Mouse (Mus musculus) MEL (cell line): ENCODE results near the gene Nfia. TPM values are rescaled to one million over a fixed set of nuclear protein-coding genes. Genes with fewer than 3 reads are reported as not detected.

Experiments
- DNase-seq: peaks from one replicate; pipeline ENCODE4 v3.0.0; 2011; ENCODE audit warnings: low read depth, low spot score
- H3K27ac ChIP-seq: 2 replicates; pipeline ENCODE4 v1.5.1; 2012; ENCODE audit warnings: low read depth, mild to moderate bottlenecking, control low read depth, low read length, moderate library complexity; ENCODE audit not compliant: control insufficient read depth
- H3K27me3 ChIP-seq, 2 experiments: fragments of 150-350 bp in 1 of 2; sonication (generic) in 1 of 2; 2 replicates each; pipeline ENCODE4 v1.6.1; 2012; ENCODE audit warnings: low read length in 2 of 2, mild to moderate bottlenecking in 2 of 2, improper control_type of control experiment in 1 of 2, moderate library complexity in 1 of 2; ENCODE audit not compliant: insufficient read depth in 2 of 2, control insufficient read depth in 1 of 2
- H3K36me3 ChIP-seq, 2 experiments: 2 replicates each; pipeline ENCODE4 v1.6.1; 2012 to 2014; ENCODE audit warnings: low read length in 2 of 2, improper control_type of control experiment in 1 of 2, inconsistent platforms in 1 of 2, mild to moderate bottlenecking in 1 of 2; ENCODE audit not compliant: insufficient read depth in 2 of 2, control insufficient read depth in 1 of 2
- H3K4me1 ChIP-seq, 2 experiments: fragments of 150-350 bp in 1 of 2; sonication (generic) in 1 of 2; 2 replicates each; pipeline ENCODE4 v1.6.1; 2012; ENCODE audit warnings: low read length in 2 of 2, improper control_type of control experiment in 1 of 2, mild to moderate bottlenecking in 1 of 2; ENCODE audit not compliant: insufficient read depth in 2 of 2, control insufficient read depth in 1 of 2
- H3K4me3 ChIP-seq, 2 experiments: fragments of 150-350 bp in 1 of 2; sonication (generic) in 1 of 2; 2 replicates each; pipeline ENCODE4 v1.5.1; 2012; ENCODE audit warnings: low read depth in 2 of 2, low read length in 2 of 2, mild to moderate bottlenecking in 2 of 2, moderate library complexity in 2 of 2, control low read depth in 1 of 2, improper control_type of control experiment in 1 of 2; ENCODE audit not compliant: control insufficient read depth in 1 of 2, insufficient read depth in 1 of 2
- H3K79me2 ChIP-seq: 2 replicates; pipeline ENCODE4 v1.6.1; 2012; ENCODE audit warnings: mild to moderate bottlenecking, low read length, moderate library complexity; ENCODE audit not compliant: control insufficient read depth, poor library complexity, insufficient read depth
- H3K9ac ChIP-seq: 2 replicates; pipeline ENCODE4 v1.6.1; 2012; ENCODE audit warnings: low read depth, mild to moderate bottlenecking, control low read depth, low read length, moderate library complexity; ENCODE audit not compliant: control insufficient read depth, poor library complexity, severe bottlenecking
- H3K9me3 ChIP-seq: fragments of 150-350 bp; sonication (generic); replicated peaks from 2 replicates; pipeline ENCODE4 v1.6.1; 2012; ENCODE audit warnings: mild to moderate bottlenecking, low read length, improper control_type of control experiment, moderate library complexity; ENCODE audit not compliant: insufficient read depth
- BHLHE40 ChIP-seq: IDR thresholded peaks from 2 replicates; pipeline ENCODE4 v1.6.1; 2012; ENCODE audit warnings: low read depth, mild to moderate bottlenecking, inconsistent platforms, low read length, improper control_type of control experiment, borderline replicate concordance
- CHD2 ChIP-seq: IDR thresholded peaks from 2 replicates; pipeline ENCODE4 v1.6.1; 2011; ENCODE audit warnings: low read length, improper control_type of control experiment
- CTCF ChIP-seq, 3 experiments: IDR thresholded peaks in 2 of 3; conservative IDR thresholded peaks in 1 of 3; 2 replicates each; pipeline ENCODE4 v1.5.1; 2011 to 2012; ENCODE audit warnings: low read length in 3 of 3, low read depth in 2 of 3, mild to moderate bottlenecking in 2 of 3, improper control_type of control experiment in 1 of 3, inconsistent platforms in 1 of 3, mixed read lengths in 1 of 3, moderate library complexity in 1 of 3; ENCODE audit not compliant: control insufficient read depth in 1 of 3, insufficient read depth in 1 of 3, poor library complexity in 1 of 3, severe bottlenecking in 1 of 3
- ELF1 ChIP-seq: IDR thresholded peaks from 2 replicates; pipeline ENCODE4 v1.6.1; 2014; ENCODE audit warnings: low read depth, mild to moderate bottlenecking, inconsistent platforms, low read length, improper control_type of control experiment, moderate library complexity
- ETS1 ChIP-seq: IDR thresholded peaks from 2 replicates; pipeline ENCODE4 v1.6.1; 2012; ENCODE audit warnings: low read depth, mild to moderate bottlenecking, inconsistent platforms, low read length, improper control_type of control experiment, moderate library complexity
- GABPA ChIP-seq: IDR thresholded peaks from 2 replicates; pipeline ENCODE4 v1.6.1; 2012; ENCODE audit warnings: low read depth, mild to moderate bottlenecking, inconsistent platforms, low read length, improper control_type of control experiment, moderate library complexity
- GATA1 ChIP-seq: IDR thresholded peaks from 2 replicates; pipeline ENCODE4 v1.6.1; 2011; ENCODE audit warnings: low read depth, low read length, improper control_type of control experiment
- HCFC1 ChIP-seq: IDR thresholded peaks from 2 replicates; pipeline ENCODE4 v1.6.1; 2012; ENCODE audit warnings: low read depth, mild to moderate bottlenecking, inconsistent platforms, low read length, improper control_type of control experiment, moderate library complexity
- KAT2A ChIP-seq: conservative IDR thresholded peaks from 2 replicates; pipeline ENCODE4 v1.6.1; 2012; ENCODE audit warnings: low read depth, low read length, improper control_type of control experiment, inconsistent platforms
- MAFK ChIP-seq: IDR thresholded peaks from 2 replicates; pipeline ENCODE4 v1.6.1; 2011; ENCODE audit warnings: low read depth, mild to moderate bottlenecking, low read length, improper control_type of control experiment, borderline replicate concordance
- MAZ ChIP-seq: IDR thresholded peaks from 2 replicates; pipeline ENCODE4 v1.6.1; 2012; ENCODE audit warnings: low read depth, mild to moderate bottlenecking, inconsistent platforms, low read length, improper control_type of control experiment
- MXI1 ChIP-seq: IDR thresholded peaks from 2 replicates; pipeline ENCODE4 v1.6.1; 2011; ENCODE audit warnings: mild to moderate bottlenecking, low read depth, low read length, improper control_type of control experiment
- MYC ChIP-seq: IDR thresholded peaks from 2 replicates; pipeline ENCODE4 v1.6.1; 2011; ENCODE audit warnings: low read depth, mild to moderate bottlenecking, low read length, improper control_type of control experiment, moderate library complexity
- NELFE ChIP-seq: IDR thresholded peaks from 2 replicates; pipeline ENCODE4 v1.6.1; 2011; ENCODE audit warnings: low read depth, low read length, improper control_type of control experiment
- NRF1 ChIP-seq: IDR thresholded peaks from 2 replicates; pipeline ENCODE4 v1.6.1; 2014; ENCODE audit warnings: low read depth, mild to moderate bottlenecking, inconsistent platforms, low read length, improper control_type of control experiment, moderate library complexity; ENCODE audit not compliant: poor library complexity, insufficient read depth, severe bottlenecking
- POLR2AphosphoS2 ChIP-seq: IDR thresholded peaks from 2 replicates; pipeline ENCODE4 v1.6.1; 2011; ENCODE audit warnings: low read length, improper control_type of control experiment
- POLR2AphosphoS5 ChIP-seq: IDR thresholded peaks from 2 replicates; pipeline ENCODE4 v1.6.1; 2012; ENCODE audit warnings: low read depth, borderline replicate concordance, mild to moderate bottlenecking, inconsistent platforms, low read length, moderate library complexity, mixed read lengths
- RCOR1 ChIP-seq: IDR thresholded peaks from 2 replicates; pipeline ENCODE4 v1.6.1; 2012; ENCODE audit warnings: low read depth, mild to moderate bottlenecking, inconsistent platforms, low read length, improper control_type of control experiment
- SMC3 ChIP-seq: IDR thresholded peaks from 2 replicates; pipeline ENCODE4 v1.6.1; 2011; ENCODE audit warnings: low read depth, low read length, improper control_type of control experiment
- TAL1 ChIP-seq: IDR thresholded peaks from 2 replicates; pipeline ENCODE4 v1.6.1; 2012; ENCODE audit warnings: mild to moderate bottlenecking, inconsistent platforms, low read length, moderate library complexity, mixed read lengths
- UBTF ChIP-seq: IDR thresholded peaks from 2 replicates; pipeline ENCODE4 v1.6.1; 2012; ENCODE audit warnings: low read depth, mild to moderate bottlenecking, inconsistent platforms, low read length, improper control_type of control experiment, moderate library complexity, borderline replicate concordance; ENCODE audit not compliant: insufficient read depth
- USF1 ChIP-seq: IDR thresholded peaks from 2 replicates; pipeline ENCODE4 v1.6.1; 2014; ENCODE audit warnings: low read depth, mild to moderate bottlenecking, inconsistent platforms, low read length, improper control_type of control experiment, moderate library complexity
- USF2 ChIP-seq, 2 experiments: IDR thresholded peaks; 2 replicates each; pipeline ENCODE4 v1.6.1; 2011 to 2012; ENCODE audit warnings: improper control_type of control experiment in 2 of 2, low read length in 2 of 2, borderline replicate concordance in 1 of 2, inconsistent platforms in 1 of 2, low read depth in 1 of 2, mild to moderate bottlenecking in 1 of 2; ENCODE audit not compliant: insufficient read depth in 1 of 2
- ZMIZ1 ChIP-seq: IDR thresholded peaks from 2 replicates; pipeline ENCODE4 v1.6.1; 2012; ENCODE audit warnings: low read depth, mild to moderate bottlenecking, inconsistent platforms, low read length, improper control_type of control experiment, moderate library complexity
- ZNF384 ChIP-seq: IDR thresholded peaks from 2 replicates; pipeline ENCODE4 v1.6.1; 2012; ENCODE audit warnings: low read depth, mild to moderate bottlenecking, inconsistent platforms, low read length, improper control_type of control experiment
- polyA plus RNA-seq, 2 experiments: library from polyadenylated mRNA; stranded (reverse) in 1 of 2; unstranded in 1 of 2; fragments of >175 nt in 1 of 2; fragments of >200 nt in 1 of 2; gene quantifications; 2 replicates each; pipeline versions ENCODE4 v1.2.1 to v1.2.4; 2012; ENCODE audit warnings: low replicate concordance in 2 of 2, low read depth in 1 of 2; ENCODE audit not compliant: insufficient read length in 2 of 2, insufficient read depth in 1 of 2, missing spikeins in 1 of 2
- total RNA-seq: library from RNA; depleted of rRNA; stranded (reverse); fragments of 300-350 nt; gene quantifications from 2 replicates; pipeline ENCODE4 v1.2.3, GENCODE M21; 2012

Nfia gene
- total and polyA plus RNA-seq, 3 experiments = 10.2 to 20.5 (median 13.4) TPM

DNA sequence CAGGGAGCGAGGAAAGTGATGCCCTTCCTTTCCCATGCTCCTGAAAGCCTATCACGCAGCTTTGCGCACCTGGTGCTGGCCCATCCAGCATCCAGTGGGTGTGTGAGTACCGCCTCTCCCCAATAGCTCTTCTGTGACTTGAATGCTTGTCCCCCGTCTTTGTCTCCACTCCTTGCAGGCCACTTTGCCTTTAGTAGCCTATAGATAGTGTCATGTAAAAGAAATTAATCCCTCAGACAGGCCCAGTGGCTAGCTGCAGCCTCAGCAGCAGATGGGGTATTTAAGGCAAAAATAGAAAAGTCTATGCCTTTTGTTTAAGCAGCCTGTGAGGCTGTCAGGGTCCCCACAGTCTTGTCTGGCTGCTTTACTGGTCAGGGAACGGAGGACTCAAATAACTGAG is 145.0 kb downstream of the Nfia start:
- peaks cover 6 to 36% of the 10 kb centered on the region in 2 experiments for H3K36me3 ChIP-seq
- H3K9me3 ChIP-seq = no peaks in the 10 kb centered on the region
- H3K27ac ChIP-seq = no peak overlapping the region
- peaks cover 43% of the 10 kb centered on the region for H3K79me2 ChIP-seq
- H3K4me1 ChIP-seq = peaks cover 14 to 19% of the 10 kb centered on the region in 2 experiments
- DNase-seq = no peak
- no peak overlapping the region for H3K9ac ChIP-seq
- TF ChIP-seq USF2 (IDR thresholded peaks at IDR 0.05; ENCODE audit: borderline replicate concordance in 1 of 2, insufficient read depth in 1 of 2, low read depth in 1 of 2, low read length in 2 of 2) (no peak), MAFK (no peak), NELFE (no peak), USF1 (no peak), CTCF (IDR thresholded peaks at IDR 0.05 in 2 of 3, conservative IDR thresholded peaks at IDR 0.05 in 1 of 3; ENCODE audit: control insufficient read depth in 1 of 3, insufficient read depth in 1 of 3, low read depth in 2 of 3, low read length in 3 of 3, poor library complexity in 1 of 3, severe bottlenecking in 1 of 3) (no peak), MXI1 (no peak), CHD2 (no peak), KAT2A (no peak), MYC (no peak), GABPA (no peak), HCFC1 (no peak), GATA1 (no peak), BHLHE40 (no peak), UBTF (no peak)
- no peaks in the 10 kb centered on the region for H3K27me3 ChIP-seq
- no peak overlapping the region for H3K4me3 ChIP-seq

GRCm38 (mm10) chr4:97918675-97919074 is 146.1 kb downstream of the Nfia start:
- Histone ChIP-seq H3K4me3 (no peak overlapping the region), H3K4me1 (peaks cover 17 to 23% of the 10 kb centered on the region in 2 experiments), H3K79me2 (peaks cover 38% of the 10 kb centered on the region), H3K27me3 (no peaks in the 10 kb centered on the region), H3K9ac (no peak overlapping the region), H3K9me3 (no peaks in the 10 kb centered on the region), H3K36me3 (peaks cover 4 to 40% of the 10 kb centered on the region in 2 experiments; a peak in 3 of 4 replicates), H3K27ac (no peak overlapping the region)
- no peak for DNase-seq
- TF ChIP-seq SMC3 (no peak), TAL1 (no peak), ZMIZ1 (no peak), POLR2AphosphoS2 (no peak), NELFE (no peak), ZNF384 (no peak), POLR2AphosphoS5 (no peak), RCOR1 (no peak), ELF1 (no peak), NRF1 (no peak), MAZ (no peak), ETS1 (no peak)
